Mouse (Mus musculus) ES-Bruce4 (cell line): ENCODE data around the gene Muc3. TPM values are rescaled to one million over a fixed set of nuclear protein-coding genes. Genes with fewer than 3 reads are reported as not detected.

Experiments
- H3K27ac ChIP-seq: 2 replicates; pipeline ENCODE4 v1.5.1; 2012; ENCODE audit warnings: low read length, inconsistent platforms; ENCODE audit not compliant: insufficient read depth
- H3K27me3 ChIP-seq: 2 replicates; pipeline ENCODE4 v1.6.1; 2012; ENCODE audit warnings: mild to moderate bottlenecking, low read length, inconsistent platforms; ENCODE audit not compliant: control insufficient read depth, poor library complexity, insufficient read depth, severe bottlenecking
- H3K36me3 ChIP-seq: 2 replicates; pipeline ENCODE4 v1.6.1; 2012; ENCODE audit warnings: inconsistent platforms, mild to moderate bottlenecking, low read length, moderate library complexity; ENCODE audit not compliant: control insufficient read depth, poor library complexity, insufficient read depth, severe bottlenecking
- H3K4me1 ChIP-seq: one replicate; pipeline ENCODE4 v1.8.1; 2011; ENCODE audit warnings: low read length; ENCODE audit not compliant: control insufficient read depth, insufficient read depth
- H3K4me3 ChIP-seq: 2 replicates; pipeline ENCODE4 v1.5.1; 2011; ENCODE audit warnings: low read depth, mild to moderate bottlenecking, low read length
- H3K9ac ChIP-seq: 2 replicates; pipeline ENCODE4 v1.6.1; 2012; ENCODE audit warnings: low read depth, mild to moderate bottlenecking, inconsistent platforms; ENCODE audit not compliant: poor library complexity, severe bottlenecking
- H3K9me3 ChIP-seq: replicated peaks from 2 replicates; pipeline ENCODE4 v1.6.1; 2012; ENCODE audit warnings: mild to moderate bottlenecking, low read length, inconsistent platforms; ENCODE audit not compliant: control insufficient read depth, poor library complexity, insufficient read depth, severe bottlenecking
- CTCF ChIP-seq: IDR thresholded peaks from one replicate; pipeline ENCODE4 v1.8.1; 2011; ENCODE audit warnings: low read depth, low read length
- EP300 ChIP-seq: IDR thresholded peaks from 2 replicates; pipeline ENCODE4 v1.6.1; 2011; ENCODE audit warnings: low read depth, low read length; ENCODE audit not compliant: insufficient read depth
- POLR2A ChIP-seq: IDR thresholded peaks from one replicate; pipeline ENCODE4 v1.8.1; 2011; ENCODE audit warnings: low read length; ENCODE audit not compliant: insufficient read depth
- polyA plus RNA-seq: library from polyadenylated mRNA; stranded (reverse); fragments of >200 nt; gene quantifications from 2 replicates; pipeline ENCODE4 v1.2.4, GENCODE M21; 2011; ENCODE audit warnings: low read depth; ENCODE audit not compliant: missing spikeins, insufficient read depth, insufficient read length

Muc3 gene
- polyA plus RNA-seq, 1 experiment: not detected

GRCm38 (mm10) chr5:137173967-137174366 is 24.8 kb upstream of the Muc3 start:
- Histone ChIP-seq H3K4me1 (no peaks in the 10 kb centered on the region), H3K9me3 (no peaks in the 10 kb centered on the region), H3K27me3 (no peaks in the 10 kb centered on the region), H3K36me3 (no peaks in the 10 kb centered on the region), H3K4me3 (no peak overlapping the region), H3K27ac (no peak overlapping the region), H3K9ac (no peak overlapping the region)
- TF ChIP-seq CTCF: no peak

- Histone ChIP-seq H3K36me3 (no peaks in the 10 kb centered on the region), H3K27ac (no peak overlapping the region), H3K9me3 (no peaks in the 10 kb centered on the region), H3K4me3 (no peak overlapping the region), H3K4me1 (no peaks in the 10 kb centered on the region), H3K27me3 (no peaks in the 10 kb centered on the region), H3K9ac (no peak overlapping the region)
- TF ChIP-seq POLR2A (no peak), CTCF (no peak), EP300 (no peak)
Observed at GRCm38 (mm10) chr5:137172591-137172990, 23.5 kb upstream of the Muc3 start.

- H3K9ac ChIP-seq: no peak overlapping the region
- TF ChIP-seq POLR2A: no peak
- no peak for TF ChIP-seq EP300
- no peak for TF ChIP-seq CTCF
Observed at GRCm38 (mm10) chr5:137171478-137171877, 22.4 kb upstream of the Muc3 start.

GRCm38 (mm10) chr5:137170836-137171380 is 21.8 kb upstream of the Muc3 start:
- no peak overlapping the region for H3K9ac ChIP-seq
- H3K4me1 ChIP-seq: no peaks in the 10 kb centered on the region
- no peak overlapping the region for H3K27ac ChIP-seq
- H3K9me3 ChIP-seq: no peaks in the 10 kb centered on the region
- no peak for TF ChIP-seq POLR2A
- no peak for TF ChIP-seq EP300
- TF ChIP-seq CTCF: no peak
- H3K27me3 ChIP-seq: no peaks in the 10 kb centered on the region
- no peak overlapping the region for H3K4me3 ChIP-seq
- H3K36me3 ChIP-seq: no peaks in the 10 kb centered on the region

More at GRCm38 (mm10) chr5:137171478-137171877, 22.4 kb upstream of the Muc3 start:
- H3K27ac ChIP-seq: no peak overlapping the region
- no peaks in the 10 kb centered on the region for H3K27me3 ChIP-seq
- H3K4me1 ChIP-seq: no peaks in the 10 kb centered on the region
- no peak overlapping the region for H3K4me3 ChIP-seq
- no peaks in the 10 kb centered on the region for H3K36me3 ChIP-seq
- no peaks in the 10 kb centered on the region for H3K9me3 ChIP-seq

GRCm38 (mm10) chr5:137167539-137167938 is 18.4 kb upstream of the Muc3 start:
- Histone ChIP-seq H3K4me3 (no peak overlapping the region), H3K27me3 (no peaks in the 10 kb centered on the region), H3K4me1 (no peaks in the 10 kb centered on the region), H3K9me3 (no peaks in the 10 kb centered on the region), H3K36me3 (no peaks in the 10 kb centered on the region), H3K9ac (no peak overlapping the region), H3K27ac (no peak overlapping the region)
- no peak for TF ChIP-seq CTCF

GRCm38 (mm10) chr5:137166012-137166411 is 16.9 kb upstream of the Muc3 start:
- H3K9ac ChIP-seq: no peak overlapping the region
- TF ChIP-seq CTCF: no peak
- TF ChIP-seq EP300: no peak
- no peak for TF ChIP-seq POLR2A
- H3K9me3 ChIP-seq: no peaks in the 10 kb centered on the region
- H3K27me3 ChIP-seq: no peaks in the 10 kb centered on the region
- H3K4me3 ChIP-seq: no peak overlapping the region
- H3K27ac ChIP-seq: no peak overlapping the region
- H3K4me1 ChIP-seq: no peaks in the 10 kb centered on the region
- H3K36me3 ChIP-seq: no peaks in the 10 kb centered on the region
